Mouse (Mus musculus): Measurements from ENCODE around the gene Ttll13.

DNA sequence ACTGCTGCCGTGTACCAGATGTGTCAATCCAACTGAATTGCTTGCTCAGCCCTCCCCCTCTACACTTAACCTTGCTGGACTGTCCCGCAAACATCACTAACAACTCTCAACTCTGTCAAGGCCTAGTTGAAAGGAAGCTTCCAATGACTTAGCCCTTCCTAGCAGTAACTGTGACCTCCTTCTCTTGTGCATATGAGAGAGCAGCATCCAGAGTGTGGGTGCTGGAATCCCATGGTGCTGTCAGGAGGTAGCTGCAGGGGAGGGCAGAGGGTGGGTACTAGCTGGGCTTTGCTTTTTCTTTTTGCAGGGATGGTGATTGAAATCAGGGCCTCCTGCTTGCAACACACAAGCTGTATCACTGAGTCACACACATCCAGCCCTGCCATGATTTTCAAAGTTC is 27.3 kb downstream of the Ttll13 start:
- TF ChIP-seq CTCF (IDR thresholded peaks at IDR 0.05; ENCODE audit: borderline replicate concordance, extremely low read depth, insufficient read depth, insufficient read length): no peak
- no peak for TF ChIP-seq POLR2A (IDR thresholded peaks at IDR 0.05; ENCODE audit: borderline replicate concordance, extremely low read depth, insufficient read depth, insufficient read length, poor library complexity, severe bottlenecking)

Data from brain, embryonic 14.5 days (tissue).